Mouse (Mus musculus): ENCODE measurements at regions not wholly inside any gene's neighbourhood (a gene's known extent, or its start where the extent isn't known, plus 50 kb on each side); places are given as distances from the start of the nearest gene placed in this dataset.
A peak's percentile ranks its signal among the peaks of the same experiment; 100 is the strongest.

GRCm38 (mm10) chr2:61354104-61354503 lies 224.3 kb upstream of the Tank start:
- peak; percentile 10 for DNase-seq

DNA sequence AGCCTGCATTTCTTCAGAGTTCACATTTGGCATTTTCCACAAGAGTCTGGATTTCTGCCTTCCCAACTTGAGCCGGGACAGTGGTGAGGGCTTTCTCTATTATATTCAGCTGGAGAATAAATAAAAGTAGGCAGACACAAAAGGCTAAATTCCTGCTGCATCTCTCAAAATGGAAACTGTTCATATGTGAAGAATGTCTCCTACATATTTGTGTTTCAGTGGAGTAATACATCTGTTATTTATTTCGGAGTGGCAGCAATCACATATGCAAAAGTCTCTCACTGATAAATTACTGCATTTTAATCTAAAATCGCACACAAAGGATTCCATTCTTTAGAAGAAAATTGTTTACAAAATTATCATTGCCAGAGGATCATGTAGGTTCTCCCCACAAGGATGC lies 230.9 kb upstream of the Tank start:
- DNase-seq: no peak

DNA sequence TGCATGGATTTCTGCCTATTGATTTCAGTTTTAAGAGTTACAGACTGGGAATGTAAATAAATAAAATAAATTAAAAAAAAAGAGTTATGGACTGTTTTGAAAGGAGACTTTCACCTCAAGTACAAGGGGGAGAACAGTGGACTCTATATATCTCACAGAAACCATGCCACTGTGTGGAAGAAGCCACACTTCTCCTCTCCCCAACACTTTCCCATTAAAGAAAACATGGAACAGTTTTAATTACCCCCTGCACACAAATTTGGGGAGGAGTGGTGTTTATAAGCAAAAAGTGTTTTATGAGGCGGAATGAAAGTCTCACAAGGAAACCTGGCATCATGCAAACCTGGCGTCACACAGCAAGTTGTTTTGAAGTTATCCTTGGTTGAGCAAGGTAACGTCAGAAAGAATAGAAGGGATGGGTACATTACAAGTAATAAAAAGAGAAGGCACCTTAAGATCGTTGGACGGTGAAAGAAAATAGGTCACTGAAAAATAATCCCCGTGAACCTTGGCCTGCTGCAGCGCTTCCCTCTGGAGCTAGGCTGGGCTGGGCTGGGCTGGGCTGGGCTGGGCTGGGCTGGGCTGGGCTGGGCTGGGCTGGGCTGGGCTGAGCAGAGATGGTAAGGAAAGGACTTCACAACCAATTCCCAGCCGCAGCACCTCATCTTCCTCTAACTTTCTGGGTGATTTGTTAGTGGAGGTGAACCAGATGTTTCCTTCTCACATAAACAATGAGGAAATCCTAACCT lies 232.2 kb upstream of the Tank start:
- no peak for DNase-seq

- DNase-seq: no peak
Measured at GRCm38 (mm10) chr2:61345311-61345710, 233.1 kb upstream of the Tank start.

GRCm38 (mm10) chr2:61344556-61345131 lies 233.7 kb upstream of the Tank start:
- peak; percentile 8 for DNase-seq

DNA sequence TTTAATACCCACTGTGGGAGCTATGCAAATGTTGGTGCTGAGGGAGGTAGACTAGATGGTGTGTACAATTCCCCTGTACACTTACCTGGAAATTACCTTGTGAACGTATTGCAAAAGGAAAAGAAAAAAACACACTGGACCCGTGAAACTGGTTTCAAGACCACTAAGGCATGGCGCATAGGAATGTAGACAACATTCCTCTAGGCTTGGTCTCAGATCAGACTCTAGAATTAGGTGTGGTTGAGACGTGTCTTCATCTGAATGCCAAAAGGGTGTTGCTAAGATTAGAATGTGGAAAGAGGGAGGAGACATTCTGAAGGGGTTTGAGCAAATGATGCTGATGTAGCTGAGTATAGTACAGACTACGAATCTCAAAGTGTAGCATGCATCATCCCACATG lies 237.1 kb upstream of the Tank start:
- no peak for DNase-seq

DNA sequence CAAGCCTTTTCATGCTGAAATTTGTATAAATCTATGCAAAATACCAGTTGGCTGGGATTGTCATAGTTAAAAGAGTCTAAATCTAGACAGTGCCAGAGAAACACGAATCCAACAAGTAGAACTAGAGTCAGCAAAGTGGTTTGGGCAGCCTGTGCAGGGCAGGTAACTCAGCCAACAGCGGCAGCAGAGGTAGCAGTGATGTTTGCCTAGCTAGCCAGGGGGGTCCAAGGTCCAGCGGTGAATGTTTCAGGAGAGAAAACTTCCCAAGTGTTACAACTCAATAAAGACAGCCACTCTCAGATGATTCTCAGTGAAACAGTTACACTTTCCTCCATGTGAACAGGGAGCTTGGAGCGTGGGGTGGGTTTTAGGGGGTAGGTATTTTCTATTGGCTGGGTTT lies 259.2 kb upstream of the Tank start:
- no peak for DNase-seq

- DNase-seq: no peak
Measured at GRCm38 (mm10) chr2:61310405-61310804, 268.0 kb upstream of the Tank start.

DNA sequence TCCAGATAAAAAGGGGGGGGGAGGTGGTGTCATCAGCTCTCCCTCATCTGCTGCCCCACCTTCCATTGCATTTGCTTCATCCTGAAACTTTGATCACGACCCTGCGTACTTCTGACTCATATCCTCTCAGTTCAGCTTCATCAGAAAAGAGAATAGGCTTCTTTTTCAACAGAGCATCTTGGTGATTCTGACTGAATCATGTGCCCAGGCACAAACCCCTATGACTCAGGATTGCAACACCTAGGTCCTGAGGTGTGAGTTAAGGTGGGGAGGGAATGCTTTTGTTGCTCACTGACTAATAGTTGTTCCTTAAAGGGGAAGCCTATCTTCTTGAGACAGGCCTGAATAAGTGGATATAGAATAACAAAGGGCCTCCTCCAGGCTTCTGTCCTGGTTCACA lies 269.2 kb upstream of the Tank start:
- no peak for DNase-seq

- DNase-seq: peak; percentile 78
Measured at GRCm38 (mm10) chr2:61297135-61297534, 281.2 kb upstream of the Tank start.

GRCm38 (mm10) chr2:61296606-61297005 lies 281.8 kb upstream of the Tank start:
- DNase-seq: no peak

GRCm38 (mm10) chr2:61295261-61295964 lies 283.0 kb upstream of the Tank start:
- peak; percentile 59 for DNase-seq

DNA sequence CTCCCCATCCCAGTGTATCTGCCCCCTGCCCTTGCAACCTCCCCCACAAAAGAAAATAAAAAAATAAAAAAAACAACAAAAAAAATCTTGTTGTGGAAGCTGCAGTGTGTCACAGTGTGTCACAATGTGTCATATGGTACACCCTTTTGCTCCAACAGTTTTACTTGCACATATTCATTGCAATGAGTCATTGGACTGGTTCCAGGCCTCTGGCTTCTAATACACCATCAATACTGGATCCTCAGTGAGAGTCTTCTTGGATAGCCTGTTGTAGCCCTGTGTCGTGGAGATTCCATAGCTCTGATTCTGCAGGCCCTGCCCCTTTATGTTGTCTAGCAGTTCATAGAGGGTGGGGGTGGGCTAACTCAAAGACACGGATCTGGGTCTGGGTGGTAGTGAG lies 290.1 kb upstream of the Tank start:
- no peak for DNase-seq

DNA sequence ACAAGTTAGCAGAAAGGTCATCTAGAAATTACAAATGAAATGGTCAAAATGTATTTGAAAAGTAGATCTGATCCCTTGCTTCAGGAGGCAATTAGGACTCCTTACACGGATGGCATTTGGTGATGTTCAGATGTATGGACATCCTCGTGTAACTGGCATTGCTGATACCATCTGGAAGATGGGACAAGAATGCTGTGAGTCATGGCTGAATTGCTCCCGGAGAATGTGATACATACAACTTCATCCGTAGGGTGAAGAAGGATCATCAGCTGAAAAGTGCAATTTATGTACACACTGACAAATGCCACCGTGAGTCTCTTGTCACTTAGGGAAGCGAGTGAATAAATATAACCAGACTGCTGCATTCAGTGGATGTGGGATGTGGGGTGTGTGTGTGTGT lies 293.7 kb upstream of the Tank start:
- DNase-seq: no peak

GRCm38 (mm10) chr2:61283829-61284601 lies 294.4 kb upstream of the Tank start:
- DNase-seq: no peak

GRCm38 (mm10) chr2:61272721-61273120 lies 305.7 kb upstream of the Tank start:
- DNase-seq: no peak

- DNase-seq: no peak
Measured at GRCm38 (mm10) chr2:61267706-61268105, 304.7 kb upstream of the Rbms1 start.

DNA sequence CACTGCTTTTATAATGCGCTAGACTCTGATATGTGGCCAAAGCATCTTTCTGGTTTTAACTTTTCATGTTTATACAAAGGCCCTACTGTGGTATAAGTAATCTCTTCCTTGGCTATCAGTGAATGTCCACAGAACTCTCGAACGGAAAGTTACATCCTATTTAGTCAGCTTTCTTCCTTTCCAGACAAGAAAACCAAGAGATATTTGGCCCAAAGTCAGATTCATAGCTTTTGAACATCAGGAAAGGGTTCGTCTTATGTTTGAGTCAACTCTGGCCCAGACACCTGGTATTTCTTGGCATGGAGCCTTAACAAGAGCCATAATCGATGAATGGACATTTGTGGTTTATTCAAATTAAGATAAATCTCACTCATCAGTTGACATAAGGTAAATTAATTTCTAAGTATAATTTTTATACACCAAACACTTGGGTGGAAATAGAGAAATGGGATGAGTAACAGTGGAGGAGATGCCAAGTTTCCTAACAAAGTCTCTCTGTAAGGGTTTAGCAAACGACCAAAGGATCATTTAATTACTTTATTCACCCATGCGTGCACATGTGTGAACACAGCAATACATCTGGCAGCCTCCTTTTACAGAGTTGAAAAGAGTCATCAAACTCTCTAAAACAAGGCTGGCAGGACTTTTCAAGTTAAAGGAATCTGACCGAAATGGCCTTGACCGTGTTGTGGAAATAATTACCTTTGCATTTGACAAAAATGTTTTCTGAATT lies 287.2 kb upstream of the Rbms1 start:
- DNase-seq: no peak

GRCm38 (mm10) chr2:61247956-61248355 lies 285.0 kb upstream of the Rbms1 start:
- DNase-seq: no peak

- no peak for DNase-seq
Measured at GRCm38 (mm10) chr2:61247336-61247735, 284.3 kb upstream of the Rbms1 start.

- DNase-seq: no peak
Measured at GRCm38 (mm10) chr2:61246691-61247258, 283.8 kb upstream of the Rbms1 start.

GRCm38 (mm10) chr2:61245526-61245925 lies 282.5 kb upstream of the Rbms1 start:
- DNase-seq: no peak
